Mouse (Mus musculus) heart, postnatal 0 days (tissue): ENCODE results near the gene Spag8.

Experiments used
- CTCF ChIP-seq: IDR thresholded peaks from 2 replicates; pipeline ENCODE4 v1.5.1; 2016; ENCODE audit warnings: antibody characterized with exemption, control low read depth, low read depth
- EP300 ChIP-seq: IDR thresholded peaks from 2 replicates; pipeline ENCODE4 v1.6.1; 2016; ENCODE audit warnings: antibody characterized with exemption, low read depth

- TF ChIP-seq CTCF (no peak), EP300 (no peak)
Measured at GRCm38 (mm10) chr4:43653161-43654015, at the start of gene Spag8.
